Mouse (Mus musculus) CH12.LX (cell line): ENCODE data around the gene Cavin4. TPM values are rescaled to one million over a fixed set of nuclear protein-coding genes. Genes with fewer than 3 reads are reported as not detected.

Source experiments
- DNase-seq: peaks from one replicate; pipeline ENCODE4 v3.0.0-alpha.2; 2013; ENCODE audit errors: extremely low read depth
- H3K27ac ChIP-seq: 2 replicates; pipeline ENCODE4 v1.5.1; 2012; ENCODE audit warnings: low read depth, mild to moderate bottlenecking, control low read depth, moderate library complexity; ENCODE audit not compliant: insufficient read depth
- H3K27me3 ChIP-seq: replicated peaks from 2 replicates; pipeline ENCODE3; 2012; ENCODE audit warnings: inconsistent platforms
- H3K36me3 ChIP-seq, 2 experiments: replicated peaks in 1 of 2; 2 replicates each; pipeline versions ENCODE3 to v1.6.1; 2012; ENCODE audit warnings: inconsistent platforms in 1 of 2, low read length in 1 of 2, mild to moderate bottlenecking in 1 of 2, mixed read lengths in 1 of 2, moderate library complexity in 1 of 2; ENCODE audit not compliant: control insufficient read depth in 1 of 2, insufficient read depth in 1 of 2
- H3K4me1 ChIP-seq, 2 experiments: 2 replicates each; pipeline ENCODE4 v1.6.1; 2012; ENCODE audit warnings: inconsistent platforms in 1 of 2, moderate library complexity in 1 of 2; ENCODE audit not compliant: insufficient read depth in 2 of 2, control insufficient read depth in 1 of 2
- H3K4me2 ChIP-seq: 2 replicates; pipeline ENCODE4 v1.6.1; 2012; ENCODE audit warnings: low read depth, mild to moderate bottlenecking, control low read depth; ENCODE audit not compliant: poor library complexity, insufficient read depth, severe bottlenecking
- H3K4me3 ChIP-seq, 3 experiments: fragments of 150-350 bp in 1 of 3; sonication (generic) in 1 of 3; replicated peaks in 1 of 3; 2 replicates each; pipeline versions ENCODE3 to v1.5.1; 2011 to 2012; ENCODE audit warnings: low read depth in 2 of 3, low read length in 2 of 3, mild to moderate bottlenecking in 2 of 3, moderate library complexity in 2 of 3, control low read depth in 1 of 3, improper control_type of control experiment in 1 of 3, inconsistent platforms in 1 of 3, mixed read lengths in 1 of 3; ENCODE audit not compliant: poor library complexity in 1 of 3
- H3K79me2 ChIP-seq: replicated peaks from 2 replicates; pipeline ENCODE4 v1.6.1; 2012; ENCODE audit warnings: mild to moderate bottlenecking, moderate library complexity; ENCODE audit not compliant: control insufficient read depth, poor library complexity, insufficient read depth, severe bottlenecking; ENCODE audit errors: extremely low read depth
- H3K9ac ChIP-seq: 2 replicates; pipeline ENCODE4 v1.6.1; 2012; ENCODE audit warnings: low read depth, mild to moderate bottlenecking, control low read depth, moderate library complexity; ENCODE audit not compliant: insufficient read depth
- H3K9me3 ChIP-seq: replicated peaks from 2 replicates; pipeline ENCODE3; 2012; ENCODE audit warnings: low read length, inconsistent platforms, mixed read lengths
- BHLHE40 ChIP-seq: IDR thresholded peaks from 2 replicates; pipeline ENCODE4 v1.6.1; 2011; ENCODE audit warnings: mild to moderate bottlenecking, low read depth, low read length, improper control_type of control experiment
- CHD1 ChIP-seq: IDR thresholded peaks from 2 replicates; pipeline ENCODE4 v1.6.1; 2012; ENCODE audit warnings: low read depth, low read length, improper control_type of control experiment, inconsistent platforms
- CHD2 ChIP-seq: IDR thresholded peaks from 2 replicates; pipeline ENCODE4 v1.6.1; 2011; ENCODE audit warnings: low read length, improper control_type of control experiment
- CTCF ChIP-seq, 2 experiments: IDR thresholded peaks in 1 of 2; conservative IDR thresholded peaks in 1 of 2; 2 replicates each; pipeline ENCODE4 v1.5.1; 2011 to 2012; ENCODE audit warnings: low read depth in 2 of 2, low read length in 2 of 2, improper control_type of control experiment in 1 of 2, inconsistent platforms in 1 of 2, mild to moderate bottlenecking in 1 of 2, moderate library complexity in 1 of 2
- E2F4 ChIP-seq: IDR thresholded peaks from 2 replicates; pipeline ENCODE4 v1.6.1; 2011; ENCODE audit warnings: low read depth, low read length, improper control_type of control experiment; ENCODE audit not compliant: insufficient replicate concordance
- EP300 ChIP-seq: IDR thresholded peaks from 2 replicates; pipeline ENCODE4 v1.6.1; 2011; ENCODE audit warnings: low read length, improper control_type of control experiment
- ETS1 ChIP-seq: conservative IDR thresholded peaks from 2 replicates; pipeline ENCODE4 v1.6.1; 2012; ENCODE audit warnings: low read depth, mild to moderate bottlenecking, inconsistent platforms, low read length, improper control_type of control experiment, moderate library complexity
- HCFC1 ChIP-seq: IDR thresholded peaks from 2 replicates; pipeline ENCODE4 v1.6.1; 2012; ENCODE audit warnings: low read depth, mild to moderate bottlenecking, inconsistent platforms, low read length, improper control_type of control experiment
- IRF4 ChIP-seq: IDR thresholded peaks from 2 replicates; pipeline ENCODE4 v1.6.1; 2014; ENCODE audit warnings: low read depth, mild to moderate bottlenecking, inconsistent platforms, low read length, improper control_type of control experiment
- JUND ChIP-seq: conservative IDR thresholded peaks from 2 replicates; pipeline ENCODE4 v1.6.1; 2011; ENCODE audit warnings: low read depth, low read length, improper control_type of control experiment
- KAT2A ChIP-seq: IDR thresholded peaks from 2 replicates; pipeline ENCODE4 v1.6.1; 2012; ENCODE audit warnings: low read length, improper control_type of control experiment, inconsistent platforms; ENCODE audit not compliant: insufficient replicate concordance
- MAFK ChIP-seq: IDR thresholded peaks from 2 replicates; pipeline ENCODE4 v1.6.1; 2011; ENCODE audit warnings: low read length, improper control_type of control experiment; ENCODE audit not compliant: insufficient replicate concordance
- MAZ ChIP-seq: IDR thresholded peaks from 2 replicates; pipeline ENCODE4 v1.6.1; 2012; ENCODE audit warnings: low read depth, mild to moderate bottlenecking, inconsistent platforms, low read length, improper control_type of control experiment, moderate library complexity
- MXI1 ChIP-seq: IDR thresholded peaks from 2 replicates; pipeline ENCODE4 v1.6.1; 2011; ENCODE audit warnings: mild to moderate bottlenecking, low read depth, low read length, improper control_type of control experiment
- MYC ChIP-seq: IDR thresholded peaks from 2 replicates; pipeline ENCODE4 v1.6.1; 2011; ENCODE audit warnings: low read depth, mild to moderate bottlenecking, improper control_type of control experiment, low read length
- NELFE ChIP-seq: IDR thresholded peaks from 2 replicates; pipeline ENCODE4 v1.6.1; 2011; ENCODE audit warnings: low read depth, low read length, improper control_type of control experiment
- NRF1 ChIP-seq: IDR thresholded peaks from 2 replicates; pipeline ENCODE4 v1.6.1; 2014; ENCODE audit warnings: low read depth, mild to moderate bottlenecking, inconsistent platforms, low read length, improper control_type of control experiment, moderate library complexity
- PAX5 ChIP-seq: IDR thresholded peaks from 2 replicates; pipeline ENCODE4 v1.6.1; 2012; ENCODE audit warnings: low read length, inconsistent platforms, mixed read lengths
- POLR2A ChIP-seq: IDR thresholded peaks from 2 replicates; pipeline ENCODE4 v1.6.1; 2011; ENCODE audit warnings: low read depth, mild to moderate bottlenecking, improper control_type of control experiment, low read length
- RAD21 ChIP-seq: IDR thresholded peaks from 2 replicates; pipeline ENCODE4 v1.6.1; 2011; ENCODE audit warnings: low read depth, mild to moderate bottlenecking, low read length, improper control_type of control experiment, moderate library complexity
- SIN3A ChIP-seq: IDR thresholded peaks from 2 replicates; pipeline ENCODE4 v1.6.1; 2012; ENCODE audit warnings: low read length, improper control_type of control experiment, inconsistent platforms
- TCF12 ChIP-seq: IDR thresholded peaks from 2 replicates; pipeline ENCODE4 v1.6.1; 2014; ENCODE audit warnings: low read depth, mild to moderate bottlenecking, inconsistent platforms, low read length, improper control_type of control experiment
- UBTF ChIP-seq: IDR thresholded peaks from 2 replicates; pipeline ENCODE4 v1.6.1; 2012; ENCODE audit warnings: low read depth, mild to moderate bottlenecking, inconsistent platforms, low read length, improper control_type of control experiment, moderate library complexity
- USF1 ChIP-seq: IDR thresholded peaks from 2 replicates; pipeline ENCODE4 v1.6.1; 2014; ENCODE audit warnings: low read depth, mild to moderate bottlenecking, inconsistent platforms, low read length, improper control_type of control experiment
- USF2 ChIP-seq: conservative IDR thresholded peaks from 2 replicates; pipeline ENCODE4 v1.6.1; 2011; ENCODE audit warnings: low read depth, low read length, improper control_type of control experiment
- ZMIZ1 ChIP-seq: IDR thresholded peaks from 2 replicates; pipeline ENCODE4 v1.6.1; 2012; ENCODE audit warnings: low read depth, mild to moderate bottlenecking, inconsistent platforms, low read length, improper control_type of control experiment
- ZNF384 ChIP-seq: IDR thresholded peaks from 2 replicates; pipeline ENCODE4 v1.6.1; 2012; ENCODE audit warnings: low read depth, low read length, improper control_type of control experiment, inconsistent platforms
- dilution Hi-C: fragments of 300-500 bp; cut with MboI; formaldehyde crosslinking; loops from 2 replicates; pipeline ENCODE4 v1.14.3; 2020; ENCODE audit warnings: low sequenced_read_pairs; ENCODE audit not compliant: extremely low pct_unique_long_range_greater_than_20kb, extremely low pct_ligation_motif_present
- in situ Hi-C: fragments of 300-500 bp; cut with MboI; formaldehyde crosslinking; loops from 3 replicates; pipeline ENCODE4 v1.14.3; 2019; ENCODE audit warnings: low sequenced_read_pairs, low pct_ligation_motif_present, low pct_unique_long_range_greater_than_20kb, mixed read lengths
- polyA plus RNA-seq: library from polyadenylated mRNA; unstranded; fragments of >175 nt; gene quantifications from 2 replicates; pipeline ENCODE4 v1.2.1, GENCODE M21; 2012; ENCODE audit warnings: low read depth; ENCODE audit not compliant: insufficient read length
- total RNA-seq, 2 experiments: library from RNA; depleted of rRNA; stranded (reverse); fragments of 300-350 nt in 1 of 2; fragments of >200 nt in 1 of 2; gene quantifications; 2 replicates each; pipeline ENCODE4 v1.2.3; 2012 to 2014

The Cavin4 gene
- total and polyA plus RNA-seq, 3 experiments, result 0.13 to 0.26 (median 0.24) TPM

GRCm38 (mm10) chr4:48643801-48644200 lies 19.5 kb upstream of the Cavin4 start:
- Histone ChIP-seq H3K9me3 (peaks cover 3% of the 10 kb centered on the region), H3K36me3 (peaks cover 0 to 53% of the 10 kb centered on the region in 2 experiments), H3K4me1 (no peaks in the 10 kb centered on the region), H3K27ac (no peak overlapping the region), H3K4me2 (no peak overlapping the region), H3K79me2 (no peaks in the 10 kb centered on the region), H3K27me3 (no peaks in the 10 kb centered on the region), H3K4me3 (no peak overlapping the region), H3K9ac (no peak overlapping the region)
- TF ChIP-seq CHD2 (no peak), ZNF384 (no peak), KAT2A (no peak), POLR2A (no peak), MXI1 (no peak), PAX5 (no peak), HCFC1 (no peak), ETS1 (no peak), NELFE (no peak), NRF1 (no peak), USF2 (no peak), ZMIZ1 (no peak)
- dilution Hi-C loops (no loop called here), in situ Hi-C loops (no loop called here)
- no peak for DNase-seq

GRCm38 (mm10) chr4:48646143-48646542 lies 17.2 kb upstream of the Cavin4 start:
- Histone ChIP-seq H3K4me3 (no peak overlapping the region), H3K36me3 (peaks cover 6 to 48% of the 10 kb centered on the region in 2 experiments), H3K4me1 (no peaks in the 10 kb centered on the region), H3K27me3 (no peaks in the 10 kb centered on the region), H3K27ac (no peak overlapping the region), H3K9me3 (peaks cover 1% of the 10 kb centered on the region), H3K4me2 (no peak overlapping the region), H3K9ac (no peak overlapping the region), H3K79me2 (no peaks in the 10 kb centered on the region)
- no peak for TF ChIP-seq JUND
- no peak for TF ChIP-seq E2F4
- no peak for TF ChIP-seq ETS1
- TF ChIP-seq MAZ, result no peak
- no peak for TF ChIP-seq TCF12
- TF ChIP-seq SIN3A, result no peak
- no peak for TF ChIP-seq NRF1
- no peak for TF ChIP-seq NELFE
- TF ChIP-seq USF1, result no peak
- TF ChIP-seq RAD21, result no peak
- TF ChIP-seq IRF4, result no peak
- no peak for TF ChIP-seq MYC
- TF ChIP-seq EP300, result no peak
- TF ChIP-seq CHD1, result no peak
- TF ChIP-seq MAFK, result no peak
- no peak for TF ChIP-seq ZNF384
- TF ChIP-seq BHLHE40, result no peak
- TF ChIP-seq CTCF (conservative IDR thresholded peaks at IDR 0.05 in 1 of 2, IDR thresholded peaks at IDR 0.05 in 1 of 2; ENCODE audit: low read depth in 2 of 2, low read length in 2 of 2), result no peak
- no peak for TF ChIP-seq UBTF
- no peak for TF ChIP-seq PAX5
- DNase-seq, result no peak
- dilution Hi-C loops (no loop called here), in situ Hi-C loops (no loop called here)
